Mouse (Mus musculus) gastrocnemius, adult 2 months (tissue): ENCODE results near the gene Kifc5b. TPM values are rescaled to one million over a fixed set of nuclear protein-coding genes. Genes with fewer than 3 reads are reported as not detected.

Experiments
- DNase-seq: peaks from one replicate; pipeline ENCODE4 v3.0.0; 2022
- H3K27ac ChIP-seq: fragments of 200-600 bp; 2 replicates; pipeline ENCODE4 v1.8.1; 2022; ENCODE audit warnings: mild to moderate bottlenecking
- H3K4me3 ChIP-seq: fragments of 200-600 bp; 2 replicates; pipeline ENCODE4 v1.8.1; 2022; ENCODE audit warnings: mild to moderate bottlenecking, moderate library complexity
- CTCF ChIP-seq: fragments of 200-600 bp; IDR thresholded peaks from 2 replicates; pipeline ENCODE4 v1.8.1; 2022; ENCODE audit warnings: antibody characterized with exemption, mild to moderate bottlenecking, moderate library complexity
- intact Hi-C: fragments of 180-260 bp; cut with DNase I; formaldehyde crosslinking; loops from one replicate; pipeline ENCODE4 v1.15.1; 2025
- total RNA-seq, 2 experiments: library from RNA; stranded (reverse); gene quantifications; 2 replicates each; pipeline ENCODE4 v1.2.3; 2021

Kifc5b gene
- total RNA-seq, 2 experiments from 2014 or later = 0.18 to 0.64 TPM

DNA sequence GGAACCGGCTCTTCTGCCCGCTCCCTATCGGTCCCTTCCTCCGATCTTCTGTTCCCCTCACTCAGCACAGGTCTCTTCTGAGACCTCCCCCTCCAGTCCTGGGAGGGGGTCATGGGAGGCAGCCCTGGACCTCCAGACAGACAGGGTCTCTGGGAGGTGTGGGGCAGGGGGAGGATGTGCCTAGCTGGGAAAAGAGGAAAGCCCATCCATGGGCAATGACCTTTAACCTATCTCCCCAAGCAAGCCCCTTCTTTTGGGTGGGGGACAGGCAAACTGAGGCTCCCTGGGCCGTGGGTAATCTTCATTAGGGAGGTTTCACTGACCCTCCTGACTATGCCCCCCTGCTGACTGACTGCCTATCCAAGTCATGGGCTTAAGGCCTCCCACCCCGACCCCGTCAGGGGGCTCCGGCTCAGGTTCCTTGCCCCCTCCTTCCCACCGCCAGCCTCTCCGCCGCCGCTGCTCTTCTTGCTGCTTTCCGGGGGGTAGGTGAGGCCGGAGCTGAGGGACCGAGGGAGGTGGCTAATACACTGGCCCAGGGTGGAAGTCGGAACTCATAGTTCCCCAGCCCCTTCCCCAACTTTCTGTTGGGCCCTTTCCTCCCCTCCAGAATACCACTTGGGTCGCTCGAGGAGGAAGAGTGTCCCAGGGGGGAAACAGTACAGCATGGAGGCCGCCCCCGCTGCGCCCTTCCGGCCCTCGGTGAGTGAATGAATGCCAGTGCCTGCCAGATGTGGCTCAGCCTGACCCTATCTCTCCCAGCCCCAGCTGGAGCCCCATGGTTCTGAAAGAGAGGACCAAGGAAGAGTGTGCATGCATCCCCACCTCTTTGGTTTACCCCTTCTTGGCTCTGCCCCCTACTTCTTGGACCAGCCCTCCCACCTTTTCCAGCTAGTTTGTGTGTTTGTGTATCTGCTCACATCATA is 35.3 kb downstream of the Kifc5b start:
- H3K4me3 ChIP-seq = peak overlapping the region; percentile 61
- peak overlapping the region; percentile 28; the same call in 1 of the 2 replicates for H3K27ac ChIP-seq
- intact Hi-C loops = no loop called here
- no peak for TF ChIP-seq CTCF
- DNase-seq = peak; percentile 18

GRCm38 (mm10) chr17:26953201-26953600 is 36.3 kb downstream of the Kifc5b start:
- peak overlapping the region; percentile 51 for H3K27ac ChIP-seq

GRCm38 (mm10) chr17:26953726-26954125 is 36.8 kb downstream of the Kifc5b start:
- intact Hi-C loops = no loop called here
- Histone ChIP-seq H3K27ac (peak overlapping the region; percentile 70), H3K4me3 (peak overlapping the region; percentile 23)
- peak; percentile 50 for DNase-seq
- no peak for TF ChIP-seq CTCF

More at GRCm38 (mm10) chr17:26953201-26953600, 36.3 kb downstream of the Kifc5b start:
- DNase-seq = peak; percentile 11
- TF ChIP-seq CTCF = no peak
- intact Hi-C loops = no loop called here
- H3K4me3 ChIP-seq = no peak overlapping the region

DNA sequence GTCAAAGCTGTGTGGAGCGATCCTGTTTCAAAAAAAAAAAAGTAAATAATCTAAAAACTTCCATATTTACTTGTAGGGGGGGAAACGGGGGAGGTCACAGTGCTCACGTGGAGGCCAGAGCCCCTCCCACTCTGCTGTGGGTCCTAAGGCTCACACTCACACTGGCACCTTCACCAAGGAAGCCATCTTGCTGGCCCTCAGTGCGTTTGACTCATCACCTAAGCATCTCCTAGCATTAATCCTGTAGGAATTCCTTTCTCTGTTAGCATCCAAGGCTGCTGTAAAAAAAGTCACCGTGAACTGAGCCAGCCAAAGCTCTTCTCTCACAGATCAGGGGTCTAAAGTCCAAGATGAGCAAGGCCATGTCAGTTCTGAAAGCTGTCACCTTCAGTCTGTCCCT is 39.4 kb downstream of the Kifc5b start:
- no peak for TF ChIP-seq CTCF
- H3K4me3 ChIP-seq = no peak overlapping the region
- DNase-seq = no peak
- intact Hi-C loops = no loop called here
- H3K27ac ChIP-seq = no peak overlapping the region

DNA sequence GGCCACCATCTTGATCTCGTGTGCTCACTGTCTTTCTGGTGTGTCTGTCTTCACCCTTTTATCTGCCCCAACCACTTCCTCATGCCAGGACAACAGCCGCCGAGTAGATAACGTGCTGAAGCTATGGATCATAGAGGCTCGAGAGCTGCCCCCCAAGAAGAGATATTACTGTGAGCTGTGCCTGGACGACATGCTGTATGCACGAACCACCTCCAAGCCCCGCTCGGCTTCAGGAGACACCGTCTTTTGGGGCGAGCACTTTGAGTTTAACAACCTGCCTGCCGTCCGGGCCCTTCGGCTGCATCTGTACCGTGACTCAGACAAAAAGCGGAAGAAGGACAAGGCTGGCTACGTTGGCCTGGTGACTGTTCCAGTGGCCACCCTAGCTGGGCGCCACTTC is 40.0 kb downstream of the Kifc5b start:
- DNase-seq = no peak
- no peak overlapping the region for H3K27ac ChIP-seq
- intact Hi-C loops = no loop called here
- no peak overlapping the region for H3K4me3 ChIP-seq
- no peak for TF ChIP-seq CTCF

DNA sequence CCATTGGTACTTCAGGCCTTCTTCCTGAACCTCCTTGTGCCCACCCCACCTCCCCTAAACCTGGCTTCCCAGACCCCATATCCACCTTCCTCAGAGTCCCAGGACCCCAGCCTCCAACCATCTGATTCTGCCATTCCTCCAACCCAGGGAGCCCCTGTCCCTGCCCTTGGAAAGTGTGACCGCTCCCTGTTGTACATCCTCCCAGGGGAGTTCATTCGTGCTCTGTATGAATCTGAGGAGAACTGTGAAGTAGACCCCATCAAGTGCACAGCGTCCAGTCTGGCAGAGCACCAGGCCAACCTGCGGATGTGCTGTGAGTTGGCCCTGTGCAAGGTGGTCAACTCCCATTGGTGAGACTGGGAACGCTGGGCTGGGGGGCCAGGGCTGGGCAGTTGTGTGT is 41.0 kb downstream of the Kifc5b start:
- intact Hi-C loops = no loop called here
- no peak overlapping the region for H3K4me3 ChIP-seq

DNA sequence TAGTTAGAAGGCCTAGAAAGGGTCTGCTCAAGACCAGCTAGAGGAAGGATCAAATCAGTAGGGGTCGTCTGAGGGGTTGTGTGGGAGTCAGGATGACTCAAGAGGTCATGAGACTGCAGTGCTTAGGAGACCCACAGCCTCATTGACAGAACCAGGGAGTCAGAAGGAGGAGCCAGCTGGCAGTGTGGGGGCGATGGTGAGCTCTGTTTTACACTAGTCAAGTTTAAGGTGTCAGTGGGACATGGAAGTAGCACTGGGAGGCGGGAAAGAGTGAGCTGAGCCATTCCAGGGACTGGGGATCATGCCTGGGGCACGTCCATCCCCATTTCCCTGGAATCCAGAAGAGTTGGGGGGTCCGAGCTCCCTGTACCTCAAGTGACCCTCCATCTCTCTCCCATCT is 42.0 kb downstream of the Kifc5b start:
- TF ChIP-seq CTCF = no peak
- no peak for DNase-seq

More for the DNA sequence above, 41.0 kb downstream of the Kifc5b start:
- no peak for DNase-seq
- no peak overlapping the region for H3K27ac ChIP-seq
- TF ChIP-seq CTCF = no peak

DNA sequence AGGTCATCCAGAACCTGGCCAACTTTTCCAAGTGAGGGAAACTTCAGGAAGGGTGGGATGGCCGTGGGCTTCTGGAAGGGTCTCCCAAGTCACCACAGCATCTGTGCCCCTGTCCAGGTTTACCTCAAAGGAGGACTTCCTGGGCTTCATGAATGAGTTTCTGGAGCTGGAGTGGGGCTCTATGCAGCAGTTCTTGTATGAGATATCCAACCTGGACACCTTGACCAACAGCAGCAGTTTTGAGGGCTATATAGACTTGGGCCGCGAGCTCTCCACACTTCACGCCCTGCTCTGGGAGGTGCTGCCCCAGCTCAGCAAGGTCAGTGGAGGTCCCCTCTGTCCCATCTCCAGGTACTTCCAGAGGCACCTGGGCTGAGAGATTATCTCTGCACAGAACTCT is 42.9 kb downstream of the Kifc5b start:
- no peak overlapping the region for H3K4me3 ChIP-seq
- TF ChIP-seq CTCF = no peak
- intact Hi-C loops = no loop called here
- H3K27ac ChIP-seq = no peak overlapping the region
- no peak for DNase-seq

More for the DNA sequence above, 42.0 kb downstream of the Kifc5b start:
- no peak overlapping the region for H3K27ac ChIP-seq
- intact Hi-C loops = no loop called here
- no peak overlapping the region for H3K4me3 ChIP-seq

- TF ChIP-seq CTCF = no peak
- intact Hi-C loops = no loop called here
- Histone ChIP-seq H3K4me3 (no peak overlapping the region), H3K27ac (no peak overlapping the region)
- DNase-seq = no peak
Measured at GRCm38 (mm10) chr17:26961572-26962240, 44.8 kb downstream of the Kifc5b start.

DNA sequence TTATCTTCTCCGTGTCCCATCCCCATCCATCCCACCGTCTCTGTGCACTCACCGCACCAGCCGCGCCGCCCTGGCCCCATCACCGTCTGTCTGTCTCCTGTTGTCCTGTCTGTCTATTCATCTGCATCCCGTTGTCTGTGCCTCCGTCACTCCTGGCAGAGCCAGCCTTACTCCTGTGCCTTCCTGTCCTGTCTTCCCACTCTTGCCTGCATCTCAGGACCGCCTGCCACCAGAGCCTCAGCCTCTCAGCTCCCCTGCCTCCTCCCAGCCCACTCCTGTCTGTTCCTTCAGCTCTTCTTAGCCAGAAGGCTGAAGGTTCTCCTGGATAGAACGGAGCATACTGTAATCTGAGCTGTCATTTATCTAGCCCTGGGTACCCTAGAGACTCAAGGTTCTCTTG is 50.1 kb downstream of the Kifc5b start:
- intact Hi-C loops = no loop called here
- H3K4me3 ChIP-seq = no peak overlapping the region
- peak; percentile 5 for DNase-seq
- no peak overlapping the region for H3K27ac ChIP-seq
- no peak for TF ChIP-seq CTCF

DNA sequence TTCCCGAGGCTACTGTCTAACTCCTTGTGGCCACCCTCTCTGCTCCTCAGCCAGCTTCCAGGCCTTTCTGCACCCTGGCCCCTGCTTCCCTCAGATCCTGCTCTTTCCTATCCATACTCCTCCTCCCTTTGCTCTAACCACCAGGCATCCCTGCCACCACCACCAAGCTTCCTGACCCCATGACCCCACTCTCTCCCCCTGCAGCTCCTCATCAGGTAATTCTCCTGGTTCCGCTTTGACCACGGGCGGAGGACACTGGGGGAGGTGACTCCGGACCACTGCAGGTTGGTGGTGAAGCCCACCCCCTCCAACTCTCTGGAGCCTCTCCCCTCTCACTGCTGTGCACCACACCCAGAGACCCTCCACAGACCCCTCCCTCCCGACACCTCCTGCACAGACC is 50.6 kb downstream of the Kifc5b start:
- H3K27ac ChIP-seq = no peak overlapping the region
- intact Hi-C loops = no loop called here
- no peak overlapping the region for H3K4me3 ChIP-seq
- DNase-seq = no peak
- TF ChIP-seq CTCF = no peak

DNA sequence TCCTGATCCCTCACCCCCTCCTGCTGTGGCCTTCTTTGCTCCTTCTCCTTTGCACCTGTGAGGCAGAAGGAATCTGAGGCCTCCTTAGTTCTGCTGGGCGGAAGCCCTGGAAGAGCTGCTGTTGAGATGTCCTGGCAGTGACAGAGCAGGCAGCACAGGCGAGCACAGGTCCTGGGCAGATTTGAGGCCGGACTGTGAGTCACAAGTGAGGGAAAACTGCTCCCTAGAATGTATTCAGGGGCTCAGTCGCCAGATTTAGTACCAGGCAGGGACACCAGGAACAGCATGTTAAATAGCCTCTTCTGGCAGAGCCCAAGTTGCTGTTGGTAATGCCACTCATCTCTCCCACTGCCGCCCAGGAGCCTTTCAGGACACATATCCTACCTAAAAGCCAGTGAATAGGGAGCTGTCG is 51.3 kb downstream of the Kifc5b start:
- intact Hi-C loops = no loop called here
- no peak for DNase-seq
- no peak for TF ChIP-seq CTCF

GRCm38 (mm10) chr17:26969257-26969656 is 52.4 kb downstream of the Kifc5b start:
- DNase-seq = no peak
- intact Hi-C loops = no loop called here

More for the DNA sequence above, 51.3 kb downstream of the Kifc5b start:
- Histone ChIP-seq H3K4me3 (no peak overlapping the region), H3K27ac (no peak overlapping the region)

More at GRCm38 (mm10) chr17:26969257-26969656, 52.4 kb downstream of the Kifc5b start:
- no peak for TF ChIP-seq CTCF
- Histone ChIP-seq H3K27ac (no peak overlapping the region), H3K4me3 (no peak overlapping the region)
